Mouse (Mus musculus): ENCODE results near the gene Grasp. TPM values are rescaled to one million over a fixed set of nuclear protein-coding genes. Genes with fewer than 3 reads are reported as not detected.

Gene Grasp
- total and polyA plus RNA-seq, 3 experiments, result 2.3 to 6.7 (median 2.4) TPM

- H3K27me3 ChIP-seq (replicated peaks), result peaks cover 28% of the 10 kb centered on the region
- no peak overlapping the region for H3K4me2 ChIP-seq (ENCODE audit: insufficient read depth, low read depth, poor library complexity, severe bottlenecking)
- in situ Hi-C loops (cut with MboI; ENCODE audit: low pct_ligation_motif_present, low pct_unique_long_range_greater_than_20kb, low sequenced_read_pairs) (loop anchor here (5.0 kb wide), 1 partner anchor 37 kb away; no protein-coding TSS in a partner anchor), dilution Hi-C loops (cut with MboI; ENCODE audit: extremely low pct_ligation_motif_present, extremely low pct_unique_long_range_greater_than_20kb, low sequenced_read_pairs) (no loop called here)
- H3K9ac ChIP-seq (ENCODE audit: insufficient read depth, low read depth), result no peak overlapping the region
- H3K79me2 ChIP-seq (replicated peaks; ENCODE audit: control insufficient read depth, extremely low read depth, insufficient read depth, poor library complexity, severe bottlenecking), result no peaks in the 10 kb centered on the region
- H3K27ac ChIP-seq (ENCODE audit: insufficient read depth, low read depth), result no peak overlapping the region
- H3K9me3 ChIP-seq (replicated peaks; ENCODE audit: low read length), result no peaks in the 10 kb centered on the region
- no peak for DNase-seq (ENCODE audit: extremely low read depth)
- no peaks in the 10 kb centered on the region for H3K36me3 ChIP-seq (replicated peaks in 1 of 2; ENCODE audit: control insufficient read depth in 1 of 2, insufficient read depth in 1 of 2, low read length in 1 of 2)
- peaks cover 2 to 48% of the 10 kb centered on the region in 2 experiments; a peak in 3 of 4 replicates for H3K4me1 ChIP-seq (ENCODE audit: control insufficient read depth in 1 of 2, insufficient read depth in 2 of 2)
- no peak overlapping the region for H3K4me3 ChIP-seq (replicated peaks in 1 of 3; ENCODE audit: low read depth in 2 of 3, low read length in 2 of 3, poor library complexity in 1 of 3)
- TF ChIP-seq GABPA (IDR thresholded peaks at IDR 0.05; ENCODE audit: insufficient replicate concordance, low read depth, low read length) (no peak), MYC (IDR thresholded peaks at IDR 0.05; ENCODE audit: low read depth, low read length) (no peak), MAFK (IDR thresholded peaks at IDR 0.05; ENCODE audit: insufficient replicate concordance, low read length) (no peak), UBTF (IDR thresholded peaks at IDR 0.05; ENCODE audit: low read depth, low read length) (no peak), MXI1 (IDR thresholded peaks at IDR 0.05; ENCODE audit: low read depth, low read length) (no peak)
These were observed 15.8 kb downstream of the Grasp start for GRCm38 (mm10) chr15:101239821-101240220.

GRCm38 (mm10) chr15:101240799-101241204 lies 16.8 kb downstream of the Grasp start:
- Histone ChIP-seq H3K4me1 (ENCODE audit: control insufficient read depth in 1 of 2, insufficient read depth in 2 of 2) (peaks cover under 1 to 44% of the 10 kb centered on the region in 2 experiments; a peak in 3 of 4 replicates), H3K9me3 (replicated peaks; ENCODE audit: low read length) (no peaks in the 10 kb centered on the region), H3K4me3 (replicated peaks in 1 of 3; ENCODE audit: low read depth in 2 of 3, low read length in 2 of 3, poor library complexity in 1 of 3) (peak overlapping the region in 1 of 3 experiments; percentile 21), H3K79me2 (replicated peaks; ENCODE audit: control insufficient read depth, extremely low read depth, insufficient read depth, poor library complexity, severe bottlenecking) (no peaks in the 10 kb centered on the region), H3K27ac (ENCODE audit: insufficient read depth, low read depth) (no peak overlapping the region), H3K9ac (ENCODE audit: insufficient read depth, low read depth) (no peak overlapping the region), H3K4me2 (ENCODE audit: insufficient read depth, low read depth, poor library complexity, severe bottlenecking) (peak overlapping the region; percentile 84), H3K36me3 (replicated peaks in 1 of 2; ENCODE audit: control insufficient read depth in 1 of 2, insufficient read depth in 1 of 2, low read length in 1 of 2) (no peaks in the 10 kb centered on the region), H3K27me3 (replicated peaks) (peaks cover 26% of the 10 kb centered on the region)
- in situ Hi-C loops (cut with MboI; ENCODE audit: low pct_ligation_motif_present, low pct_unique_long_range_greater_than_20kb, low sequenced_read_pairs), result loop anchor here (5.0 kb wide), 1 partner anchor 36 kb away; no protein-coding TSS in a partner anchor
- DNase-seq (ENCODE audit: extremely low read depth), result peak; percentile 92
- dilution Hi-C loops (cut with MboI; ENCODE audit: extremely low pct_ligation_motif_present, extremely low pct_unique_long_range_greater_than_20kb, low sequenced_read_pairs), result no loop called here
- no peak for TF ChIP-seq ZNF384 (IDR thresholded peaks at IDR 0.05; ENCODE audit: low read depth, low read length)
- peak; percentile 27; the same call in 1 of the 2 replicates for TF ChIP-seq NELFE (IDR thresholded peaks at IDR 0.05; ENCODE audit: low read depth, low read length)
- TF ChIP-seq MAFK (IDR thresholded peaks at IDR 0.05; ENCODE audit: insufficient replicate concordance, low read length), result no peak
- TF ChIP-seq CHD2 (IDR thresholded peaks at IDR 0.05; ENCODE audit: low read length), result no peak
- TF ChIP-seq IRF4 (IDR thresholded peaks at IDR 0.05; ENCODE audit: low read depth, low read length), result no peak; the same call in 1 of the 2 replicates
- TF ChIP-seq MAZ (IDR thresholded peaks at IDR 0.05; ENCODE audit: low read depth, low read length), result no peak
- peak; percentile 100 for TF ChIP-seq RAD21 (IDR thresholded peaks at IDR 0.05; ENCODE audit: low read depth, low read length)
- TF ChIP-seq POLR2AphosphoS2 (IDR thresholded peaks at IDR 0.05; ENCODE audit: low read depth, low read length), result no peak
- TF ChIP-seq KAT2A (IDR thresholded peaks at IDR 0.05; ENCODE audit: insufficient replicate concordance, low read length), result no peak
- TF ChIP-seq POLR2A (IDR thresholded peaks at IDR 0.05; ENCODE audit: low read depth, low read length), result no peak
- 0 out of 2 replicates have a peak, but pooled peaks have one; percentile 15 for TF ChIP-seq ETS1 (conservative IDR thresholded peaks at IDR 0.05; ENCODE audit: low read depth, low read length)
- TF ChIP-seq MYC (IDR thresholded peaks at IDR 0.05; ENCODE audit: low read depth, low read length), result no peak
- TF ChIP-seq CHD1 (IDR thresholded peaks at IDR 0.05; ENCODE audit: low read depth, low read length), result no peak
- TF ChIP-seq TCF12 (IDR thresholded peaks at IDR 0.05; ENCODE audit: low read depth, low read length), result no peak
- peak; percentile 65; the same call in 1 of the 2 replicates for TF ChIP-seq SIN3A (IDR thresholded peaks at IDR 0.05; ENCODE audit: low read length)
- TF ChIP-seq RCOR1 (conservative IDR thresholded peaks at IDR 0.05; ENCODE audit: low read depth, low read length), result no peak
- TF ChIP-seq USF2 (conservative IDR thresholded peaks at IDR 0.05; ENCODE audit: low read depth, low read length), result no peak
- no peak for TF ChIP-seq ZKSCAN1 (IDR thresholded peaks at IDR 0.05; ENCODE audit: borderline replicate concordance, low read depth, low read length)
- no peak for TF ChIP-seq MAX (IDR thresholded peaks at IDR 0.05; ENCODE audit: low read length)
- no peak for TF ChIP-seq EP300 (IDR thresholded peaks at IDR 0.05; ENCODE audit: low read length)
- no peak for TF ChIP-seq JUN (IDR thresholded peaks at IDR 0.05; ENCODE audit: insufficient read depth, low read depth, low read length)
- TF ChIP-seq ZMIZ1 (IDR thresholded peaks at IDR 0.05; ENCODE audit: low read depth, low read length), result no peak
- peak; percentile 53; the same call in 1 of the 2 replicates for TF ChIP-seq MXI1 (IDR thresholded peaks at IDR 0.05; ENCODE audit: low read depth, low read length)
- no peak for TF ChIP-seq NRF1 (IDR thresholded peaks at IDR 0.05; ENCODE audit: low read depth, low read length)
- no peak for TF ChIP-seq GABPA (IDR thresholded peaks at IDR 0.05; ENCODE audit: insufficient replicate concordance, low read depth, low read length)
- no peak for TF ChIP-seq E2F4 (IDR thresholded peaks at IDR 0.05; ENCODE audit: insufficient replicate concordance, low read depth, low read length)
- TF ChIP-seq TBP (conservative IDR thresholded peaks at IDR 0.05; ENCODE audit: low read depth, low read length), result no peak
- TF ChIP-seq HCFC1 (IDR thresholded peaks at IDR 0.05; ENCODE audit: low read depth, low read length), result no peak; the same call in 1 of the 2 replicates
- no peak for TF ChIP-seq MEF2A (IDR thresholded peaks at IDR 0.05; ENCODE audit: borderline replicate concordance, low read depth, low read length)
- TF ChIP-seq ELF1 (IDR thresholded peaks at IDR 0.05; ENCODE audit: low read depth, low read length), result peak; percentile 23; the same call in 1 of the 2 replicates
- no peak for TF ChIP-seq JUND (conservative IDR thresholded peaks at IDR 0.05; ENCODE audit: low read depth, low read length)
